Mouse (Mus musculus) heart, postnatal 0 days (tissue): ENCODE results near the gene Pam. TPM values are rescaled to one million over a fixed set of nuclear protein-coding genes. Genes with fewer than 3 reads are reported as not detected.

Source experiments
- ATAC-seq: fragments of 200-750 bp; cut with Nextera tagmentation; 2 replicates; pipeline ENCODE4 v1.8.0; 2017; ENCODE audit warnings: low read depth, moderate number of reproducible peaks, moderate library complexity; ENCODE audit not compliant: insufficient read depth
- DNase-seq: peaks from one replicate; pipeline ENCODE4 v3.0.0-alpha.2; 2016; ENCODE audit warnings: low spot score
- H3K27ac ChIP-seq: fragments of 300-500 bp; sonication (generic); 2 replicates; pipeline ENCODE4 v1.5.1; 2014; ENCODE audit warnings: low read depth, mild to moderate bottlenecking
- H3K27me3 ChIP-seq: fragments of 300-500 bp; sonication (generic); 2 replicates; pipeline ENCODE4 v1.6.1; 2014; ENCODE audit warnings: low read length, mixed read lengths; ENCODE audit not compliant: control insufficient read depth, insufficient read depth
- H3K36me3 ChIP-seq: fragments of 300-500 bp; sonication (generic); replicated peaks from 2 replicates; pipeline ENCODE4 v1.6.1; 2014; ENCODE audit warnings: low read length, mixed read lengths; ENCODE audit not compliant: control insufficient read depth, insufficient read depth
- H3K4me1 ChIP-seq: fragments of 300-500 bp; sonication (generic); 2 replicates; pipeline ENCODE4 v1.6.1; 2014; ENCODE audit warnings: antibody characterized with exemption; ENCODE audit not compliant: control insufficient read depth, insufficient read depth
- H3K4me2 ChIP-seq: fragments of 300-500 bp; sonication (generic); 2 replicates; pipeline ENCODE4 v1.6.1; 2014; ENCODE audit warnings: low read depth, mild to moderate bottlenecking, low read length, moderate library complexity
- H3K4me3 ChIP-seq: fragments of 300-500 bp; sonication (generic); 2 replicates; pipeline ENCODE4 v1.5.1; 2014; ENCODE audit warnings: low read depth, low read length
- H3K9ac ChIP-seq: fragments of 300-500 bp; sonication (generic); replicated peaks from 2 replicates; pipeline ENCODE4 v1.6.1; 2014; ENCODE audit warnings: low read depth, low read length, mixed read lengths
- H3K9me3 ChIP-seq: fragments of 300-500 bp; sonication (generic); replicated peaks from 2 replicates; pipeline ENCODE4 v1.6.1; 2016; ENCODE audit warnings: low read length; ENCODE audit not compliant: control insufficient read depth
- CTCF ChIP-seq: IDR thresholded peaks from 2 replicates; pipeline ENCODE4 v1.5.1; 2016; ENCODE audit warnings: antibody characterized with exemption, control low read depth, low read depth
- EP300 ChIP-seq: IDR thresholded peaks from 2 replicates; pipeline ENCODE4 v1.6.1; 2016; ENCODE audit warnings: antibody characterized with exemption, low read depth
- WGBS: fragments of 180-500 bp; shearing (Covaris S2); extraction: QIAGEN DNeasy Blood & Tissue Kit; methylation state at CpG from one replicate; pipeline ENCODE4 v1.1.7; 2014; 5-methylcytosine and 5-hydroxymethylcytosine counted together
- polyA plus RNA-seq: library from polyadenylated mRNA; unstranded; fragments of >200 nt; fragmentation: Nextera tagmentation; extraction: Ambion mirVana; gene quantifications from 2 replicates; pipeline ENCODE4 v1.2.1, GENCODE M21; 2015
- total RNA-seq: library from RNA; depleted of rRNA; stranded (reverse); fragments of >200 nt; gene quantifications from 2 replicates; pipeline ENCODE4 v1.2.3, GENCODE M21; 2014; ENCODE audit warnings: low replicate concordance

The Pam gene
- total and polyA plus RNA-seq, 2 experiments from 2014 or later, result 804 to 1,082 TPM

DNA sequence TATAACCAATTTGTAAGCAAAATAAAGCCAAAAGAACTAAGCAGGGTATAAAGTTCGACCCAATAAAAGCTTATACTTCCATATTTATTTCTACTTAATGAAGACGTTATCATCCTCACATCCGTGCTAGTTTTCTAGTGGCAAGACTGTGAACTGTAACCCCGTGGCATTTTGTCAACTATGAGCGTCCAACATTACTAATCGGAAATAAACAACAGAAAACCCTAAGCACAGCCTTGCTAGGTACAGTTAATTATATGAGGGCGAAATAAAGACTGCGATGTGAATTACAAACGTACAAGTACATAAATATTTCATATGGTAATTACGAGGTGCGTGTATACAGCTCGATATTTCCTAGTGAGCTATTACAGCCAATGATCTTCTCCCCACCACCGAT lies 119.4 kb downstream of the Pam start:
- Histone ChIP-seq H3K9me3 (no peaks in the 10 kb centered on the region), H3K27ac (peak overlapping the region; percentile 99), H3K9ac (peak overlapping the region; percentile 90), H3K36me3 (peaks cover 17% of the 10 kb centered on the region), H3K27me3 (no peaks in the 10 kb centered on the region), H3K4me3 (peak overlapping the region; percentile 89), H3K4me1 (peaks cover 20% of the 10 kb centered on the region; the same call in 1 of the 2 replicates), H3K4me2 (peak overlapping the region; percentile 69)
- no peak for ATAC-seq
- TF ChIP-seq CTCF (no peak; the same call in 1 of the 2 replicates), EP300 (no peak)
- DNase-seq, result peak; percentile 51
- WGBS, result 11% methylated on average over 13 of the region's 13 CpGs

DNA sequence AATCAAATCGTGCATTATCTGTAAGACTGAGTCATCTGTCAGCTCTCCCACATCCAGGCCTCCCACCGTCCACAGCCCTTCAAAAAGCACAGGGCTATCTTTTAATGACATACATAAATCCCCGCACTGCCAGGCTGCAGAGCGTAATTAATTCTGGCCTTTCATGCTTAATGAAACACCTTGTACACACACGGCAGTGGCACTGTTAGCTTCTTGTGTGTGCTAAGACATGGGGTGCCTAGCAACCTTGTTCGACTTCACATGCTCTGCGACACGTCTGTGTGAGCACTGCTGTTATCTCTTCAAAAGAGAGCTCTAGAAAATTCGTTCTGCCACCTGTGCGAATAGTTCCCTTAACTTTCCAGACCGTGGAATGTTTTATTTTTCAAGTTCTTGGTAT lies 120.5 kb downstream of the Pam start:
- ATAC-seq (no peak), DNase-seq (no peak)
- peak overlapping the region; percentile 89 for H3K4me3 ChIP-seq
- H3K9me3 ChIP-seq, result no peaks in the 10 kb centered on the region
- H3K9ac ChIP-seq, result peak overlapping the region; percentile 90
- no peak for TF ChIP-seq EP300
- no peak for TF ChIP-seq CTCF
- peaks cover 25% of the 10 kb centered on the region for H3K36me3 ChIP-seq
- H3K27me3 ChIP-seq, result no peaks in the 10 kb centered on the region
- peaks cover 17% of the 10 kb centered on the region; the same call in 1 of the 2 replicates for H3K4me1 ChIP-seq
- WGBS, result 22% methylated on average over 11 of the region's 11 CpGs
- peak overlapping the region; percentile 69 for H3K4me2 ChIP-seq
- peak overlapping the region; percentile 52 for H3K27ac ChIP-seq

DNA sequence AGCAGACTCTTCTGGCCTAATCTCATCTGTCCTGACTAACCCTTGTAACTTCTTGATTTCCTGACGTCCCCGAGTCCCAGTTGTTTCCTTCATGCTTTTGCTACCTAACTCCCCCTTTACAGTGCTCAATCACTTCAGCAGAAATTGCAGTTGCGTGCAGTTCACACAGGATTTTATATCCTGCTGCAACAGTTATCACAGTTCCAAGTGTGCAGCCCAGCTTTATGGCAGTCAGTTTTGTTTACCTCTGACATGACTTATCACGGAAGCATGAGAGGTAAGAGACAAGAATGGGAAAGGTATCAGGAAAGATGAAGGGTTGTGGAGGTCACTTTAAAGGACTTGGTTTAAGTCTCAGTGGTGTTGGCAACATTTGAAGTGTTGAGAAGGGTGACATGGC lies 125.7 kb downstream of the Pam start:
- Histone ChIP-seq H3K27me3 (no peaks in the 10 kb centered on the region), H3K36me3 (peaks cover 38% of the 10 kb centered on the region), H3K4me3 (no peak overlapping the region), H3K4me2 (no peak overlapping the region), H3K9me3 (no peaks in the 10 kb centered on the region), H3K9ac (no peak overlapping the region), H3K27ac (no peak overlapping the region), H3K4me1 (peaks cover 30% of the 10 kb centered on the region; the same call in 1 of the 2 replicates)
- whole genome bisulfite sequencing, result 31% methylated on average over 4 of the region's 4 CpGs
- DNase-seq, result no peak
- no peak for ATAC-seq
- TF ChIP-seq EP300 (no peak), CTCF (no peak)

DNA sequence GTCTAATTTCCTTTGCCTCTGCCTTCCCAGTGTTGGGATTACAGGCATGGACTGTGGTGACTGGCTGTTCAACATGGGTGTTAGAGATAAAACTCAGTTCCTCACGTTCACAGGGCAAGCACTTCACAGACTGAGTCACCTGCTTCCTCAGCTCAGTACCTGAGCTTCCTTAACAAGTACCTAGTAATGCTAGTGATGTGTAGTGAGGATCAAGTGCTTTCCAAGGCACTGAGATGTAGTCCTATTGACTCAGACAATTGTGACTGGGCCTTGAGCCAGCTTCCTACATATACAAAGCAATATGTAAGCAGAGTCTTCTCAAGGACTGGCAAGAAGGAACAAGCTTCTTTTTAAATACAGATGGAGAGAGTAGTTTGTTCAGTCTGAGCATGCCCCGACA lies 131.7 kb downstream of the Pam start:
- Histone ChIP-seq H3K27ac (peak overlapping the region; percentile 30), H3K9ac (no peak overlapping the region), H3K4me2 (no peak overlapping the region), H3K9me3 (no peaks in the 10 kb centered on the region), H3K4me3 (no peak overlapping the region), H3K36me3 (peaks cover 17% of the 10 kb centered on the region), H3K27me3 (no peaks in the 10 kb centered on the region), H3K4me1 (peaks cover 30% of the 10 kb centered on the region)
- no peak for DNase-seq
- WGBS, result 49% methylated on average over 2 of the region's 2 CpGs
- ATAC-seq, result no peak
- TF ChIP-seq CTCF (no peak), EP300 (no peak)

DNA sequence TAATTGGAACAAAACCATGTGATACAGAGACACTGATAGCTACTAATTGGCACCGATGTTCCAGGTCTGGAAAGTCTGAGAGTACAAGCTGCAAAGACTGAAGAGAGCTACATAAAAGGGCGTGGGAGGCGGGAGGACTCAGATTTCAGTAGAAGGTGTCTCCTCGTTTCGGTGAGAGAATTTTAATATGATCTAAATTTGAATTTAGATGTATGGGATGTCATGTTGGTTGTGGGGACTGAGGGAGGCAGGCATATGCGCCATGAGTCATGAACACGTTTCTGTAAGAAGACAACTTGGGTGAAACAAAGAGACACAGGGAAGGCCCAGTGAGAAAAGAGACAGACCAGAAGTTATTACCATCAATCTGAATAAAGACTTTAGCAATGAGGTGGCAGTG lies 133.3 kb downstream of the Pam start:
- peaks cover 38% of the 10 kb centered on the region for H3K4me1 ChIP-seq
- H3K9me3 ChIP-seq, result no peaks in the 10 kb centered on the region
- no peaks in the 10 kb centered on the region for H3K27me3 ChIP-seq
- H3K4me2 ChIP-seq, result no peak overlapping the region
- ATAC-seq (no peak), DNase-seq (no peak)
- TF ChIP-seq CTCF (no peak), EP300 (no peak)
- H3K36me3 ChIP-seq, result peaks cover 17% of the 10 kb centered on the region
- no peak overlapping the region for H3K27ac ChIP-seq
- 66% methylated on average over 7 of the region's 7 CpGs for WGBS
- H3K4me3 ChIP-seq, result no peak overlapping the region
- no peak overlapping the region for H3K9ac ChIP-seq

DNA sequence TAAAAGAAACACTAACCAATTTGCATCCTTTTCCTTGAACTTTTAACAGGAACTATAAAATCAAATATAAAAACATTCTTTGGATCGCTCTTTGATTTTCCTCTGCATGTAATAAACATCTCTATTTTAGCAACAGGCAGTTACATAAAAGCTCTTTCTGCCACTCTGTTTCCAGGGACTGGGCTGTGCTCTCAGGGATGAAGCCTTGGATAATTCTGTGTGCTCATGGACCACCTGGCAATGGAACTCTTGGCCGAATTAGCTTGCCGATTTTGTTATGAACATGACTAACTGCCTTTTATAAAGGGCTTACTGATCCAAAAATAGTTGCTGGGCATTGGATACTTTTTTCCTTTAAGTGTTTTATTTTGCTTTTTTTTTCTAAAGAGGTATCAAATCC lies 134.8 kb downstream of the Pam start:
- DNase-seq, result no peak
- TF ChIP-seq EP300 (no peak), CTCF (no peak)

More for the DNA sequence above, 134.8 kb downstream of the Pam start:
- Histone ChIP-seq H3K4me3 (no peak overlapping the region), H3K9me3 (no peaks in the 10 kb centered on the region), H3K4me2 (no peak overlapping the region), H3K27ac (no peak overlapping the region), H3K4me1 (peaks cover 34% of the 10 kb centered on the region), H3K9ac (no peak overlapping the region), H3K36me3 (peaks cover 17% of the 10 kb centered on the region), H3K27me3 (no peaks in the 10 kb centered on the region)
- no peak for ATAC-seq
- WGBS, result 80% methylated on average over 3 of the region's 3 CpGs
